Mouse (Mus musculus): ENCODE measurements around the gene Hnrnpc. TPM values are rescaled to one million over a fixed set of nuclear protein-coding genes. Genes with fewer than 3 reads are reported as not detected.

Gene Hnrnpc
- polyA plus RNA-seq, 1 experiment from 2014 or later = 528 TPM

- 74% methylated on average over 2 of the region's 2 CpGs for WGBS
- no peak for ATAC-seq (ENCODE audit: insufficient read depth, low FRiP score)
- Histone ChIP-seq H3K27me3 (ENCODE audit: control insufficient read depth, insufficient read depth, low read length) (no peaks in the 10 kb centered on the region), H3K36me3 (ENCODE audit: control insufficient read depth, insufficient read depth, low read length) (no peaks in the 10 kb centered on the region), H3K27ac (ENCODE audit: low read length) (no peak overlapping the region), H3K4me1 (ENCODE audit: control insufficient read depth, insufficient read depth, low read length) (peaks cover 18% of the 10 kb centered on the region), H3K4me2 (ENCODE audit: low read depth, low read length) (no peak overlapping the region), H3K4me3 (replicated peaks; ENCODE audit: low read length) (no peak overlapping the region), H3K9me3 (replicated peaks; ENCODE audit: control insufficient read depth, low read length) (no peaks in the 10 kb centered on the region), H3K9ac (ENCODE audit: low read length) (no peak overlapping the region)
Observed at GRCm38 (mm10) chr14:52108025-52108424, 4.2 kb upstream of the Hnrnpc start.

- peak; percentile 5; the same call in 1 of the 2 replicates for ATAC-seq (ENCODE audit: insufficient read depth, low FRiP score)
- no peaks in the 10 kb centered on the region for H3K9me3 ChIP-seq (replicated peaks; ENCODE audit: control insufficient read depth, low read length)
- 14% methylated on average over 10 of the region's 10 CpGs for WGBS
- H3K27ac ChIP-seq (ENCODE audit: low read length) = peak overlapping the region; percentile 95
- peak overlapping the region; percentile 24 for H3K9ac ChIP-seq (ENCODE audit: low read length)
- H3K36me3 ChIP-seq (ENCODE audit: control insufficient read depth, insufficient read depth, low read length) = no peaks in the 10 kb centered on the region
- no peak overlapping the region for H3K4me3 ChIP-seq (replicated peaks; ENCODE audit: low read length)
- peaks cover 23% of the 10 kb centered on the region for H3K4me1 ChIP-seq (ENCODE audit: control insufficient read depth, insufficient read depth, low read length)
- peak overlapping the region; percentile 36; the same call in 1 of the 2 replicates for H3K4me2 ChIP-seq (ENCODE audit: low read depth, low read length)
- no peaks in the 10 kb centered on the region for H3K27me3 ChIP-seq (ENCODE audit: control insufficient read depth, insufficient read depth, low read length)
Observed at GRCm38 (mm10) chr14:52106741-52107140, 2.9 kb upstream of the Hnrnpc start.

GRCm38 (mm10) chr14:52105308-52105707 lies 1.5 kb upstream of the Hnrnpc start:
- Histone ChIP-seq H3K9me3 (replicated peaks; ENCODE audit: control insufficient read depth, low read length) (no peaks in the 10 kb centered on the region), H3K36me3 (ENCODE audit: control insufficient read depth, insufficient read depth, low read length) (peaks cover 4% of the 10 kb centered on the region), H3K4me2 (ENCODE audit: low read depth, low read length) (no peak overlapping the region), H3K4me3 (replicated peaks; ENCODE audit: low read length) (no peak overlapping the region), H3K27ac (ENCODE audit: low read length) (peak overlapping the region; percentile 92), H3K27me3 (ENCODE audit: control insufficient read depth, insufficient read depth, low read length) (no peaks in the 10 kb centered on the region), H3K9ac (ENCODE audit: low read length) (no peak overlapping the region), H3K4me1 (ENCODE audit: control insufficient read depth, insufficient read depth, low read length) (peaks cover 32% of the 10 kb centered on the region)
- 48% methylated on average over 2 of the region's 2 CpGs for WGBS
- ATAC-seq (ENCODE audit: insufficient read depth, low FRiP score) = no peak

- Histone ChIP-seq H3K4me1 (ENCODE audit: control insufficient read depth, insufficient read depth, low read length) (peaks cover 35% of the 10 kb centered on the region), H3K9me3 (replicated peaks; ENCODE audit: control insufficient read depth, low read length) (no peaks in the 10 kb centered on the region), H3K27me3 (ENCODE audit: control insufficient read depth, insufficient read depth, low read length) (no peaks in the 10 kb centered on the region), H3K36me3 (ENCODE audit: control insufficient read depth, insufficient read depth, low read length) (peaks cover 4% of the 10 kb centered on the region), H3K4me2 (ENCODE audit: low read depth, low read length) (peak overlapping the region; percentile 58), H3K4me3 (replicated peaks; ENCODE audit: low read length) (peak overlapping the region; percentile 44), H3K9ac (ENCODE audit: low read length) (peak overlapping the region; percentile 75), H3K27ac (ENCODE audit: low read length) (peak overlapping the region; percentile 92)
- 28% methylated on average over 7 of the region's 7 CpGs for WGBS
- ATAC-seq (ENCODE audit: insufficient read depth, low FRiP score) = peak; percentile 0; the same call in 1 of the 2 replicates
Observed at GRCm38 (mm10) chr14:52104677-52105285, 953 bp upstream of the Hnrnpc start.

- Histone ChIP-seq H3K4me1 (ENCODE audit: control insufficient read depth, insufficient read depth, low read length) (peaks cover 37% of the 10 kb centered on the region), H3K9ac (ENCODE audit: low read length) (peak overlapping the region; percentile 98), H3K4me3 (replicated peaks; ENCODE audit: low read length) (peak overlapping the region; percentile 100), H3K9me3 (replicated peaks; ENCODE audit: control insufficient read depth, low read length) (no peaks in the 10 kb centered on the region), H3K27ac (ENCODE audit: low read length) (peak overlapping the region; percentile 96), H3K27me3 (ENCODE audit: control insufficient read depth, insufficient read depth, low read length) (no peaks in the 10 kb centered on the region), H3K36me3 (ENCODE audit: control insufficient read depth, insufficient read depth, low read length) (peaks cover 4% of the 10 kb centered on the region), H3K4me2 (ENCODE audit: low read depth, low read length) (peak overlapping the region; percentile 67)
- ATAC-seq (ENCODE audit: insufficient read depth, low FRiP score) = no peak
- WGBS = under 1% methylated on average over 30 of the region's 30 CpGs
Observed at GRCm38 (mm10) chr14:52103474-52103855, 363 bp downstream of the Hnrnpc start.

GRCm38 (mm10) chr14:52101285-52102157 lies 2.3 kb downstream of the Hnrnpc start:
- 43% methylated on average over 1 of the region's 1 CpGs for WGBS
- peaks cover 32% of the 10 kb centered on the region for H3K4me1 ChIP-seq (ENCODE audit: control insufficient read depth, insufficient read depth, low read length)
- H3K36me3 ChIP-seq (ENCODE audit: control insufficient read depth, insufficient read depth, low read length) = peaks cover 9% of the 10 kb centered on the region
- H3K4me3 ChIP-seq (replicated peaks; ENCODE audit: low read length) = peak overlapping the region; percentile 100
- peak overlapping the region; percentile 67 for H3K4me2 ChIP-seq (ENCODE audit: low read depth, low read length)
- ATAC-seq (ENCODE audit: insufficient read depth, low FRiP score) = no peak
- H3K27me3 ChIP-seq (ENCODE audit: control insufficient read depth, insufficient read depth, low read length) = no peaks in the 10 kb centered on the region
- H3K9me3 ChIP-seq (replicated peaks; ENCODE audit: control insufficient read depth, low read length) = no peaks in the 10 kb centered on the region
- no peak overlapping the region for H3K27ac ChIP-seq (ENCODE audit: low read length)
- no peak overlapping the region for H3K9ac ChIP-seq (ENCODE audit: low read length)

- no peak for ATAC-seq (ENCODE audit: insufficient read depth, low FRiP score)
- Histone ChIP-seq H3K36me3 (ENCODE audit: control insufficient read depth, insufficient read depth, low read length) (peaks cover 12% of the 10 kb centered on the region), H3K27me3 (ENCODE audit: control insufficient read depth, insufficient read depth, low read length) (no peaks in the 10 kb centered on the region), H3K4me2 (ENCODE audit: low read depth, low read length) (peak overlapping the region; percentile 34; the same call in 1 of the 2 replicates), H3K9me3 (replicated peaks; ENCODE audit: control insufficient read depth, low read length) (no peaks in the 10 kb centered on the region), H3K4me1 (ENCODE audit: control insufficient read depth, insufficient read depth, low read length) (peaks cover 25% of the 10 kb centered on the region), H3K4me3 (replicated peaks; ENCODE audit: low read length) (no peak overlapping the region), H3K27ac (ENCODE audit: low read length) (no peak overlapping the region), H3K9ac (ENCODE audit: low read length) (no peak overlapping the region)
- 61% methylated on average over 5 of the region's 5 CpGs for WGBS
Observed at GRCm38 (mm10) chr14:52100170-52100960, 3.5 kb downstream of the Hnrnpc start.

GRCm38 (mm10) chr14:52099563-52099962 lies 4.3 kb downstream of the Hnrnpc start:
- no peak for ATAC-seq (ENCODE audit: insufficient read depth, low FRiP score)
- H3K4me1 ChIP-seq (ENCODE audit: control insufficient read depth, insufficient read depth, low read length) = peaks cover 19% of the 10 kb centered on the region
- H3K36me3 ChIP-seq (ENCODE audit: control insufficient read depth, insufficient read depth, low read length) = peaks cover 12% of the 10 kb centered on the region
- H3K27me3 ChIP-seq (ENCODE audit: control insufficient read depth, insufficient read depth, low read length) = no peaks in the 10 kb centered on the region
- H3K9me3 ChIP-seq (replicated peaks; ENCODE audit: control insufficient read depth, low read length) = no peaks in the 10 kb centered on the region
- H3K4me3 ChIP-seq (replicated peaks; ENCODE audit: low read length) = no peak overlapping the region
- 62% methylated on average over 2 of the region's 2 CpGs for WGBS
- 0 out of 2 replicates have a peak overlapping the region, but pooled peaks have one; percentile 10 for H3K4me2 ChIP-seq (ENCODE audit: low read depth, low read length)
- H3K9ac ChIP-seq (ENCODE audit: low read length) = no peak overlapping the region
- no peak overlapping the region for H3K27ac ChIP-seq (ENCODE audit: low read length)
